Mouse (Mus musculus): ENCODE data around the gene Dad1.
A peak's percentile ranks its signal among the peaks of the same experiment; 100 is the strongest.

Gene Dad1

GRCm38 (mm10) chr14:54206750-54207550 lies 47.0 kb downstream of the Dad1 start:
- DNase-seq (ENCODE audit: extremely low read depth, low read depth): no peak

GRCm38 (mm10) chr14:54206309-54206708 lies 47.6 kb downstream of the Dad1 start:
- DNase-seq (ENCODE audit: extremely low read depth, low read depth): no peak

- DNase-seq (ENCODE audit: extremely low read depth, low read depth): no peak
Observed at GRCm38 (mm10) chr14:54205904-54206303, 48.0 kb downstream of the Dad1 start.

GRCm38 (mm10) chr14:54204786-54205185 lies 49.1 kb downstream of the Dad1 start:
- no peak for DNase-seq (ENCODE audit: extremely low read depth, low read depth)

- peak; percentile 26 for DNase-seq (ENCODE audit: extremely low read depth, low read depth)
Observed at GRCm38 (mm10) chr14:54204311-54204710, 49.6 kb downstream of the Dad1 start.

- DNase-seq (ENCODE audit: extremely low read depth, low read depth): no peak
Observed at GRCm38 (mm10) chr14:54203776-54204175, 50.1 kb downstream of the Dad1 start.

- no peak for DNase-seq (ENCODE audit: extremely low read depth, low read depth)
Observed at GRCm38 (mm10) chr14:54203207-54203606, 50.7 kb downstream of the Dad1 start.

GRCm38 (mm10) chr14:54200363-54200762 lies 53.5 kb downstream of the Dad1 start:
- DNase-seq (ENCODE audit: extremely low read depth, low read depth): no peak

- DNase-seq (ENCODE audit: extremely low read depth, low read depth): no peak
Observed at GRCm38 (mm10) chr14:54199662-54200061, 54.2 kb downstream of the Dad1 start.

- no peak for DNase-seq (ENCODE audit: extremely low read depth, low read depth)
Observed at GRCm38 (mm10) chr14:54197740-54198139, 56.2 kb downstream of the Dad1 start.

GRCm38 (mm10) chr14:54195838-54196423 lies 58.0 kb downstream of the Dad1 start:
- DNase-seq (ENCODE audit: extremely low read depth, low read depth): no peak

- DNase-seq (ENCODE audit: extremely low read depth, low read depth): no peak
Observed at GRCm38 (mm10) chr14:54193354-54194133, 60.4 kb downstream of the Dad1 start.

GRCm38 (mm10) chr14:54192462-54192847 lies 61.4 kb downstream of the Dad1 start:
- no peak for DNase-seq (ENCODE audit: extremely low read depth, low read depth)

GRCm38 (mm10) chr14:54191594-54192461 lies 62.1 kb downstream of the Dad1 start:
- no peak for DNase-seq (ENCODE audit: extremely low read depth, low read depth)

- DNase-seq (ENCODE audit: extremely low read depth, low read depth): no peak
Observed at GRCm38 (mm10) chr14:54191026-54191390, 62.9 kb downstream of the Dad1 start.

- no peak for DNase-seq (ENCODE audit: extremely low read depth, low read depth)
Observed at GRCm38 (mm10) chr14:54190305-54191025, 63.4 kb downstream of the Dad1 start.

GRCm38 (mm10) chr14:54189255-54189654 lies 64.6 kb downstream of the Dad1 start:
- DNase-seq (ENCODE audit: extremely low read depth, low read depth): no peak

GRCm38 (mm10) chr14:54187211-54187610 lies 66.7 kb downstream of the Dad1 start:
- DNase-seq (ENCODE audit: extremely low read depth, low read depth): no peak
